Mouse (Mus musculus) spleen, adult 18-20 months (tissue): ENCODE measurements around the gene Nmur1.

Source experiments
- DNase-seq, 2 experiments: peaks; one replicate each; pipeline ENCODE4 v3.0.0; 2022; ENCODE audit warnings: mixed read lengths in 2 of 2

Gene Nmur1

GRCm38 (mm10) chr1:86406313-86406712 lies 19.7 kb downstream of the Nmur1 start:
- no peak for DNase-seq

GRCm38 (mm10) chr1:86404834-86405233 lies 21.2 kb downstream of the Nmur1 start:
- peak in 1 of 2 experiments; percentile 44 for DNase-seq

- no peak for DNase-seq
These were observed 25.8 kb downstream of the Nmur1 start for GRCm38 (mm10) chr1:86400096-86400754.

GRCm38 (mm10) chr1:86399322-86399721 lies 26.7 kb downstream of the Nmur1 start:
- no peak for DNase-seq

GRCm38 (mm10) chr1:86398222-86398621 lies 27.8 kb downstream of the Nmur1 start:
- DNase-seq: no peak

- DNase-seq: no peak
These were observed 28.4 kb downstream of the Nmur1 start for GRCm38 (mm10) chr1:86397621-86398020.

- no peak for DNase-seq
These were observed 30.1 kb downstream of the Nmur1 start for GRCm38 (mm10) chr1:86395897-86396296.

- DNase-seq: no peak
These were observed 31.8 kb downstream of the Nmur1 start for GRCm38 (mm10) chr1:86394246-86394645.

GRCm38 (mm10) chr1:86393219-86393618 lies 32.8 kb downstream of the Nmur1 start:
- DNase-seq: no peak

- no peak for DNase-seq
These were observed 34.6 kb downstream of the Nmur1 start for GRCm38 (mm10) chr1:86391425-86391824.

GRCm38 (mm10) chr1:86389230-86389629 lies 36.8 kb downstream of the Nmur1 start:
- DNase-seq: peak; percentile 50 to 77

- peak in 1 of 2 experiments; percentile 44 for DNase-seq
These were observed 45.0 kb downstream of the Nmur1 start for GRCm38 (mm10) chr1:86381027-86381426.

GRCm38 (mm10) chr1:86379161-86379569 lies 46.9 kb downstream of the Nmur1 start:
- DNase-seq: no peak

- DNase-seq: no peak
These were observed 47.4 kb downstream of the Nmur1 start for GRCm38 (mm10) chr1:86378662-86379061.

- no peak for DNase-seq
These were observed 49.7 kb downstream of the Nmur1 start for GRCm38 (mm10) chr1:86376354-86376753.

- peak; percentile 27 to 56 for DNase-seq
These were observed 54.0 kb downstream of the Nmur1 start for GRCm38 (mm10) chr1:86371997-86372396.

- no peak for DNase-seq
These were observed 57.9 kb downstream of the Nmur1 start for GRCm38 (mm10) chr1:86368086-86368485.

GRCm38 (mm10) chr1:86363671-86364070 lies 62.4 kb downstream of the Nmur1 start:
- no peak for DNase-seq

- DNase-seq: no peak
These were observed 64.0 kb downstream of the Nmur1 start for GRCm38 (mm10) chr1:86361852-86362615.

GRCm38 (mm10) chr1:86360441-86360840 lies 65.6 kb downstream of the Nmur1 start:
- DNase-seq: no peak

GRCm38 (mm10) chr1:86359798-86360179 lies 66.2 kb downstream of the Nmur1 start:
- no peak for DNase-seq

- DNase-seq: peak; percentile 95 to 97
These were observed 66.9 kb downstream of the Nmur1 start, which contains the start of gene Ncl for GRCm38 (mm10) chr1:86358906-86359797. TSS of gene Ncl (minus strand) at chr1:86359400.

GRCm38 (mm10) chr1:86358229-86358905 lies 67.7 kb downstream of the Nmur1 start:
- no peak for DNase-seq
